Mouse (Mus musculus): ENCODE results near the gene Rarres2. TPM values are rescaled to one million over a fixed set of nuclear protein-coding genes. Genes with fewer than 3 reads are reported as not detected.

Rarres2 gene
- polyA plus RNA-seq, 1 experiment from 2014 or later, result 14.9 TPM

DNA sequence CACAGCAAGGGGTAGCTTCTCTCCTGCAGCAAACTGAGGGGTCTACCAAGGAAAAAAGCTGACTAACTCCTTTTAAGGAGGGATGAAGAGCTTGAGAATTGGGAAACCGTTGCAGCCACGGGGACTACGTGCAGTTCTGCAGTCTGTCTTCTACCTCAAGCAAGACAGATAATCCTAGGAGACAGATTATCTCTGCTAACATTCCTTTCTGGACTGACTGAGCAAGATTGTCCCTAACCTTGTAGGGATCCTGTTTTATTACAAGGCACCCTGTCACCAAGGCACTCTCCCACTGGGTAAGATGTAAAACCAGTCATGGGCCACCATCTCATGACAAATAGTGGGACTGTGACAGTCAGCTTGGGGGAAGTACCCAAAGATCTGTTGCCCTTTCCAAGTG, 8.7 kb upstream of the Rarres2 start:
- no peak for DNase-seq (ENCODE audit: low spot score)

DNA sequence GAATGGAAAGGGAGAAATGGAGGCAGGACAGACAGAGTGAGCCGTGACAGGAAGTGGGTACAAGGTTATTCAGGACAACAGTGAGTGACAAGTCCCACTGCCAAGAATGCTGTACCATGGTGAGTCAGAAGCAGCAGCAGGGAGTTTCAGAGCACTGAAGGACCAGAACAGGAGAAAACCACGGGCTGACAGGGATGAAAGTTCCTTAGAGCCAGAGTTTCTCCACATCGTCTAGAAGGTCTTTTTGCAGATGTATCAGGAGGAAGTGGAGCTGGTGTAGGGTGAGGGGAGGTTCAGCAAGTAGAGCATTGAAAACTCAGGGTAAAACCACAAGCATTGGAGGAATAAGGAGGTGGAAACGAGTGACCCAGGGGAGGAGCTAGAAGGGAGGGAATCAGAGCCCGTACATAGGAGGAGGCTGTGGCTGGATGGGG, 6.6 kb upstream of the Rarres2 start:
- DNase-seq (ENCODE audit: low spot score), result no peak

DNA sequence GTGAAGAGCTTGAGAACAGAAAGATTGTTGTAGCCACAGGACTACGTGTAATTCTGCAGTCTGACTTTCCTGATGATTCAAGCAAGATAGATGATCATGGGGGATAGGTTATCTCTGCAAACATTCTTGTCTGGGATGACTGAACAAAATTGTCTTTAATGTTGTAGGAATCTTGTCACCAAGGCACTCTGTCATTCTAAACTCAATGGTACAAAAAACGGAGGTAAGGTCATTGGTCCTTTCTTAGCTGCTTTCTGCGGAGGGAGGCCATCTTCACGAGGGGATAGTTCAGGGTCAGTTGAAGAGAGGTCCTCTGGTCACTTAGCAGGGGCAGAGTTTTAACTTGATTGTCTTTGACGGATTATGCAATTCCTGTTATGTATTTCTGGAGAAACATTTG, 6.1 kb upstream of the Rarres2 start:
- DNase-seq (ENCODE audit: low spot score), result no peak

DNA sequence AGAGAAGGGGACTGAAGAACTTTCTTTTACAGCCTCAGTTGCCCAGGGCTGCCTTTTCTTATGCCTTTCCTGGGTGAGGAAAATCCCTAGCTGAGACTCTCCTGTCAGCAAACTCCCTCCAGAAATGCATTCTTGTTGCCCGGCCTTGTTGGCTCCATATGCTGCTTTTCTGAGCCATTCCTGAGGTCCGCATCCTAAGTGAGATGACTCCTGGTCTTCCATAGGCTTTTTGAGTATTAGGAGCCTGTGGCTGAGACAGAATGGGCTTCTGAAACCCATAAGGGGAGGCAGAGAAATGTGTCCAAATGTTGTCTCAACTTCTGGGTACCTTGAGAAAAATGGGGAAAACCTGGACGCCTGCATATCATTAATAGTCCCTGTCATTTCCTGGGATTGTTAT, 1.4 kb upstream of the Rarres2 start:
- DNase-seq (ENCODE audit: low spot score), result no peak

DNA sequence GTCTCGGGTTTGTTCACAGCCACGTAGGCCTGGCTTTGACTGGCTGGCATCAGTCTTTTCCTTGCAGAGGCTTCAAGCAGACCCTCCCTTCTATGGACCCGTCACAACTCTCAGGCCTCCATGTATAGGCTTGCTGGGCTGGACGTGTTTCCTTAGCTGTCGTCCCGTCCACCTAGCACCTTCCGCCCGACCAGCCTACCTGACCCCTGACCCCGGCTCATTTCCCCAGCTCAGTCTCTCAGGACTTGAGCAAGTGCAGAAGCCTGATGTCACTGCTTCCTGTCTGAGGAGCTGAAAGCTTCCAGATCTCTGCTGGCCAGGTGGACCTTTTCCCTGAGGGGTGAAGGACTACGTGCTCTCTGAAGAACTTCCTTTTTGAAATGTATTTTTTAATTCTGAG, 691 bp upstream of the Rarres2 start:
- no peak for DNase-seq (ENCODE audit: low spot score)

DNA sequence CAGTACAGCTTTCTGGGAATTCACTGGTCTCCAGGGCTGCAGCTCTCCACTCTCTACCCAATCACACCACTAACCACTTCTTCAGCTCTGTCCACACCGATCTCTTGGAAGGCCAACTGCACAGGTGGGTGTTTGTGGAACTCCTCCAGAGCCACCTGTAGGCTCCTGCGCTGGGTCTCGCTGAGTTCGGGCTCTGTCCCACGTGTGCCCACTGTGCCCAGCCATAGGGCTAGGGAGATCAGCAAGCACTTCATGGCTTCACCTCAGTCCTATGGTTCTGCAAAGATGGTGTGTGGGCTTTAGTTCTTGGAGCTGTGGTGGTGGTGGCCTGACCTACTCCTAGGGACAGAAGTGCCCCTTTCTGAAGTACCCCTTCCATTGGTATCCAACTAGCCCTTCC, 575 bp downstream of the Rarres2 start:
- DNase-seq (ENCODE audit: low spot score), result no peak

DNA sequence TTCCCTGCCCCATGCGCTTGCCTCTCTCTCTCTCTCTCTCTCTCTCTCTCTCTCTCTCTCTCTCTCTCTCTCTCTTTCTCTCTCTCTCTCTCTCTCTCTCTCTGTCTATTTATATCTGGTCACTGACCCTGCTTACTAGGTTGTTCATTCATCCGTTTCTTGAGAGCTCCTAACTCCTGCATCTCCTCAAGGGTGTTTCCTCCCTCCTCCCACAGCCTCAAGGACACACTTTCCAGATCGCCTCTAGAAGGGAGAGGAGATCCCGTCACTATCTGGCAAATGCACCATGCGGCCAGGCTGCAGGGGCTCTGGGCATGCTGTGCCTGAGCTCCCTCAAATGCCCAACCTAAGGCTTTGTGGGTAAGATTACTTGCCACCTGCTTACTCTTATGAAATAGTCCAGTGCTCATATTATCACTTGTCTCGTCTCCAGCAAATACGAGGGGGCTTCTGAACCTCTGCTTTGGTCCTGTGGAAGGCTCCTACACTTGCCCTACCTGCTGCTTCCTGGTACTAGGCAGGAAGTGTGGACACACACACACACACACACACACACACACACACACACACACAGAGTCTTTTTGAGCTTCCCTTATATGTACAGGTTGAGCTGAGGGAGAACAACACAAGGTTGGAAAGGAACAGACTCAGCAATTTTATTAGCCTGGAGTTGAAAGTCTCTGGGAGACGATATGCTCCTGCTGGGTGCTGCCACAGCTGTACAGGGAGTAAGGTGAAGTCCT, 3.4 kb downstream of the Rarres2 start:
- no peak for DNase-seq (ENCODE audit: low spot score)

DNA sequence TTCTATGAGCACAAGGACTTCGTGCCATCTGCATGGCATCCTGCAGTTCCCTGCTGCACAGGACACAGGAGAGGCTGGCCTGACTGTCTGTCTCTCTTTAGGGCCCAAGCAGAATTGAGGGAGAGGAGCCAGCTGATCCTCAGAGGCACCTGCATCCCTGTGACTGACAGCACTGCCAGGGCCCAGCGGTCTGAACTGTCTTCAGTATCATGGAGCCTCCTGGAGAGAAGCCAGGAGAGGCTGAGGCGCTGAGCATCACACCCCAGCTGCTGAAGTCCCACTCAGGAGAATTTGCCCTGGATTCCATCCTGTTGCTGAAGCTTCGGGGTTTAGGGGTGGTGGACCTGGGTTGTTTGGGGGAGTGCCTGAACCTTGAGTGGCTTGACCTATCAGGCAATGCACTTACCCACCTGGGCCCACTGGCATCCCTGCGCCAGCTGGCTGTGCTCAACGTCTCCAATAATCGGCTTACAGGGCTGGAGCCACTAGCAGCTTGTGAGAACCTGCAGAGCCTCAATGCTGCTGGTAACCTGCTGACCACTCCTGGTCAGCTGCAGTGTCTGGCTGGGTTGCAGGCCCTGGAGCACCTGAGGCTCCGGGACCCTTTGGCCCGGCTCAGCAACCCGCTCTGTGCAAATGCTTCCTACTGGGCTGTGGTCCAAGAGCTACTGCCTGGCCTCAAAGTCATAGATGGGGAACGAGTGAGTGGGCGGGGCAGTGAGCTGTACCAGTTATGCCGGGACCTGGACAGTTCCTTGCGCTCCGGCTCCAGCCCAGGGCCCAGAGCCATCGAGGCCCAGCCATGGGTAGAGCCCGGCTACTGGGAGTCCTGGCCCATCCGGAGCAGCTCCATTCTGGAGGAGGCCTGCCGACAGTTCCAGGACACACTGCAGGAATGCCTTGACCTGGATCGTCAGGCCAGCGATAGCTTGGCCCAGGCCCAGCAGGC, 4.3 kb downstream of the Rarres2 start:
- DNase-seq (ENCODE audit: low spot score), result no peak

DNA sequence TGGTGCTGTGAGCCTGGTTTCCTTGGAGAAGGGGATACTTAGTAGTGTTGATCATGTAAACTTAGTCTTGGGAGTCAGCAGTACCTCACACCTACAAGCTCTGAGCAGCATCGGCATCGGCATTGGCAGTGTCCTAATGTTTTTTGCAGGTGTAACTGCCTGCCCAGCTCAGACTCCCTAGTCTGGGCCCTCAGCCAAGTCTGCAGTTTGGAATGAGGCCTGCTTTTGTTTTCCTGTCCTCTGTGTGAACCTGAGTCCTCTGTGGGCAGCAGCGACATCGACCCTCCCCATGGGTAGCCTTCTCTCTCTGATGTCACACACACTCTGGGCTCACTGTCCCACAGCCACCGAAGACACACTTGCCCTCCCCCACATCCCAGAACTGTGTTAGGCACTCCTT, 6.3 kb downstream of the Rarres2 start:
- no peak for DNase-seq (ENCODE audit: low spot score)

DNA sequence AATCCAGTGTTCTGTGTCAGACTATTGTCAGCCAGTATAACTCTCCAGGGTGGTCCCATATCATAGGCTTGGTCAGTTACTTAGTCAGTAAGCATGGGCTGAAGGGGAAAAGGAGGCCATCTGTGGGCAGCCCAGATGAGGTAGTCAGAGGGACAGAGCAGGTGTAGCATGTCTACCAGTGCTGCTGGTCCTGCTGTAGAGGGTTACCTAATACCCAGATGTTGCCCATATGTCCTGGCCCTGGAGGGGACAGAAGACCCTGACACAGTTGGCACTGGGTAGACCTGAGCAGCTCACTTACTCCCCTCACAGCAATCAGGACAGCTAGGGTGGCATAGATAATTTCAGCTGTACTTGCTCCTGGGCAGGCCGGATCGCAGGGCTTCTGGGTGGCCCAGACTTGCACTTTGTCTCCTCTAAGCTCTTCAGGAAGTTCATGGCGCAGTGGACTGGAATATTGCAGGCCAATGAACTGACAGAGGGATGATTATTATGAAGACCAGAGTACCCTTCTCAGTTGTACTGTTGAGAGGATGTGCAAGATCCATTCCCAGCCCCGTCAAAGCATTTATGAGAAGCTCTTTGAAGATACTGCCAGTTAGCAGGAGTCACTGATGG, 6.8 kb downstream of the Rarres2 start:
- no peak for DNase-seq (ENCODE audit: low spot score)

DNA sequence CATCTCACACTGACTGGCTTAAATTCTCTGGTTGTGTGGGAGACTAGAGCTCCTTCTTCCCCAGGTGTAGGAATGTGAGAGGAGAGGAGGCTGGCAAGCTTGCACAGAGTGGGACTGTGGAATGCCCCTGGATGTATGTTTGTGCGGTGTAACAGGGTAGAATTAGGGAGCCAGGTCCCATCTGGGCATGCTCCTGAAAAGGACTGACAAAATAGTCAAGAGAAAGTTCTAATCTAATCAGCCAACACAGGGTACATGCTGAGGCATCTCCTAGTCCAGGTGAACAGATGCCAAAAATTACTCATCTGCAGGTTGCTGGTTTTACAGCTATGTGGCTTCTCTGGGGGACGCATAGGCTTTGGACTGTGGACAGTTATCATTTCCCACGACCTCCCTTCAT, 16.6 kb downstream of the Rarres2 start:
- no peak for DNase-seq (ENCODE audit: low spot score)

DNA sequence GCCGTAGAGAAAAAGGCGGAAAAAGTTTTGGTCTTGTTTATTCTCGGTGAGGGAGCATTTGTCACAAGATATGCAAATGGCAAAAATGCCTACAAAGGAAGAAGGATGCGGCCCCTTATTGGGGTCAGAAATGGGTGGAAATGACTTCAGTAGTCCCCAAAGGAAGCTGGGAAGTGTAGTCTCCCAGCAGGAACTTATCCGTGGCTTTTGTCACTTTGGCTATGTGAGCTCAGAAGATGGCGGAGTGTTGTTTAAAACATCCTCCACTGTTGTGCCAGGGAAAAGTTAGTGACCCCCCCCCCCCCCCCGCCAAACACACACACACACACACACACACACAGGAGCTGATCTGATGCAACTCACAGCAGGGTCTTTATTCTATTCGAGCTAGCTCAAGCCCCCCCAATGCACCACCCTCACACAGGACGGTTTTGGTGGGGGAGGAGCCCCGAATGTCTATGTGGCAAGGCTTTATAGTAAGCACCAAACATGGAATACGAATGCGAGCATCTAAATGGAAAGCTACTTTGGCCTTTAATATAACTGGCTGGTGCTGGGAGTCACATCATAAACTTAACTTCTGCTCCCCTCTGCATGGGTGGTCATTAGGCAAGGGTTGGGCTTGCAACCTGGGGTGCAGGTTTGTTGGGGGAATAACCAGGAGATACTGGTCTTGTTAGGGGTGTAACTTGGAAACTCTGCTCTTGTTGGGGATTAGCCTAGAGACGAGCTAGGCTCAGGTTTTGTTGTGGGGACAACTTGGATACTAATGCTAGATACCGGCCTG, 17.3 kb downstream of the Rarres2 start:
- DNase-seq (ENCODE audit: low spot score), result peak; percentile 63

DNA sequence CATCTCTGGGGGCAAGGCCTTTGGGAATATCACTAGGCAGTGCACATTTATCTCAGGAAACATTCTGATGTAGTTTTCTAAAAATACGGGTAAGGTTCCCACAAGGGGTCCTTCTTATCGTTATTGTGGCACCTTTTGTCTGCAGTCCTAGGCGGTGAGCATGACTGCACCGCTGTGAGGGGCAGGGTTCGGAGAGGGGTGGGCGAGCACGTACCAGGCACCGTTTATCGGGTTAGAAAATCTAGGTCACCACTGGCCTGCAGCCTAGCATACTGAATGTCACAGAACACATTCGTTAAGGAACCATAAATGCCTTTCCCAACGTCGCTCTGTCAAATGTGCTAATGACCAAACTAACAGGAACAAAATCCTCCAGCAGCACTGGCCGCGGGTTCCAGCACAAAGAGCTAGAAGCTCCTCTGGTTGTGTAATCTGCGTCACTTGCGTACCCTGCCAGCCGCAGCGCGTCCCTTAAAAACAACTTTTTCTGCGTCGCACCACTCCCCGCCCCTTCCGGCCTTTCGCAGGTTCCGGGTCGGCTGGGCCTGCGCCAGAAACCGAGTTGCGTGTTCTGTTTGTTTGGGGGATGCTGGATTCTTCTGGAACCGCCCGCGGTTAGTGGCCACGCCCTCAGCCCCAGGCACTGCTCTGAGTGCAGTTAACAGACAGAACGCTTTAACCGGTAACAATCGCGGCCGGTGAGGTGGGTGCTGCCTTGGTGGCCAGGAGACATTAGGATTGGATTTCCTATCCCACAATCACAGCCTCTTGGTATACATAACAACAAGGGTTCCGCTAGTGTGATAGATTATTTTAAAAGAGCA, 18.1 kb downstream of the Rarres2 start, which contains the start of gene Lrrc61:
Lrrc61 (plus strand) TSS at position 517 of the 824 bp plus-strand sequence.
- DNase-seq (ENCODE audit: low spot score), result peak; percentile 94

DNA sequence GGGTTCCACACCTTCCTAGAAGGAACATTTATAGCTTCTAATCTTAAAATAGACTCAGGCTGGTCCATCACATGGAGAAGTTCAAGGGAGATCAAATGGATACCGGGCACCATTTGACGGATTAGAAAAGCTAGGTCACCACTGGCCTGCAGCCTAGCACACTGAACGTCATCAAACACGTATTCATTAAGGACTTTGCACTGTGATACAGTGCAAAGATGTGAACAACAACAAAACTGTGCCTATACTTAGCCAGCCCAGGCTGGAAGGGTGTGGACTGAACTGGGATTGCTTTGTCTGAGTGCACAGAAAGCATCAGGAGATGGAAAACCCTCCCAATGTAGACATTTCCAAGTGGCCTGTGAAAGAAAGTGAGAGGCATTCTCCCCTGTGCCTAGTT, 18.8 kb downstream of the Rarres2 start:
- DNase-seq (ENCODE audit: low spot score), result no peak

DNA sequence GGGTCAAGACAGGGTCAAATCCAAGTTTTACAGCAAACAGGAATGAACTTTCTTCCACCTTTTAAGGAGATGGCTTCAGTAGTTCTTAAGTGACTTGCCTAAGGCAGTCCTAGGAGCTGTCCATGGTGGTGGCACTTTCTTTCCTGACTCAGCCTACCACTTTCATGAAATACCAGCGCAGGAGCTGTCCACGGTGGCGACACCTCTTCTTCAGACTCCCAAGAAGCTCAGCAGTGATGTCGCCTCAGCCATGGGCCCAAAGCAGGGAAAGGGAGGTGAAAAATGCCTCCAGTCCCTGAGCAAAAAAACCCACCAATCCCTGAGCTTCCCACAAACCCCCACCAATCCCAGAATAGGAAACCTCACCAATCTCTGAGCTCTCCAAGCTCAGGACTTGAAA, 19.7 kb downstream of the Rarres2 start:
- peak; percentile 72 for DNase-seq (ENCODE audit: low spot score)

DNA sequence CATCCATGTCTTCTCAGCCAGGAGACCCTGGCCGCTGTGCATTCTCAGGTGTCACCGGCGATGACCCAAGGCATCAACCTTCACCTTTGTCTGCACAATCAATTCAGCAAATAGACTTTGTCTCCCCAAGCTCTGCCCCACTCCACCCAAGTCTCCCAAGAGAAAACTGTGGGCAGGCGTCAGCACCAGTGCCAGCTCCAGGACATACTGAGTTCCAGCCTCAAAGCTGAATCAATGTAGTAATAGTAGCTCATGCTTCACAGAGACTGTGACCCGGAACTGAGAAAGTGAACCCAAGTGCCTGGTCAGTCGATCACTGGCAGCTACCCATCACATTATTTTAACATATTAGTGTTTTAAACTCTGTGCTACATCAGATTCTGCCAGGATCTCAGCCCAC, 24.3 kb downstream of the Rarres2 start:
- DNase-seq (ENCODE audit: low spot score), result no peak

DNA sequence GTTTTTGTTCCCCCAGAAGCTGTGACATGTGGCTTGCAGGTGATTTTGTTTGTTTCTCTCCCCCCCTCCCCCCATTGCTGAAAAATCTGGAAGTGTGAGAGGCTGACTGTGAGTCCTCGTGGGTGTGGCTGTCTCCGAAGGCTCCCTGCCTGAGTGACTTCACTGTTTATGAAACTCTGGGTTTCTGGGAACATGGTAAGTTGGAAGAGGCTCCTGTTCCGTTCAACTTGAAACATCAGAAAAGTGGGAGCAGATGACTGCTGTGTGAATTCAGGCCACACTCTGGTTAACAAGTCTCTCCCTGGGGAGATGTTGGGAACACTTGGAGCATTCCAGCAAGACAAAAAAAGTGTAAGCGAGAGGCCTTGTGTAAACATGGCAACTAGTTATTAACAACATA, 25.7 kb downstream of the Rarres2 start:
- DNase-seq (ENCODE audit: low spot score), result no peak

DNA sequence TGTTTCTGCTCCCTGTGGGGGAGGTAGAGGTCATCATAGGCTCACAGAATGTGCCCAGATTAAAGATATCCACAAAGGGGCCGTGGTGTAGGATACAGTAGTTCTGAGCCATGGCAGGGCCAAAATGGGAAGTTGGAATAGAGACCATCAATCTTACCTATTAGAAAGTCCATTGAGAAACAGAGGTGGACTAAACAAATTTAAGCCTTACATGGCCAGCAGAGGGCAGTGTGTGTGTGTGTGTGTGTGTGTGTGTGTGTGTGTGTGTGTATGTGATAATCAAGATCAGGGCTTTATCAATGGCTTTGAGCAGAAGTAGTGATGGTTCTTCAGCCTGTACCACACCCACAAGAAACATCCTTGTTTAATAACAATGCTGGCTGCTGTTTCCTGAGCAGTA, 26.3 kb downstream of the Rarres2 start:
- DNase-seq (ENCODE audit: low spot score), result peak; percentile 22

DNA sequence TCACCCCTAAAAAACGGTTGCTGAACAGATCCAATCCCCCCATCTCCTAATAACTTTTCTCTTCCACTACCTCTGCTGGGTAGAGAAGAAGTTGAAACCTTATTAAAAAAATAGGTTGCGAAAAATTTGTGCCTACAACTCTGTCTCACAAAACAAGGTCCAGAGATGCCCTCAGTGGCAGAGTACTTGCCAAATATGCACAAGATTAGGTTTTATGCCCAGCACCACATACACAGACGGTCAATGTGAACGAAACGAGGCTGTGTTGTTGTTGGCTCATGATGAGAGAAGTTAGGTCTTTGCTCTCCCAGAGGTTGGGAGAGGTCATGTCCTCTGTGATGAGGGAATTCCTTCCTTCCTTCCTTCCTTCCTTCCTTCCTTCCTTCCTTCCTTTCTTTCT, 27.3 kb downstream of the Rarres2 start:
- DNase-seq (ENCODE audit: low spot score), result no peak

DNA sequence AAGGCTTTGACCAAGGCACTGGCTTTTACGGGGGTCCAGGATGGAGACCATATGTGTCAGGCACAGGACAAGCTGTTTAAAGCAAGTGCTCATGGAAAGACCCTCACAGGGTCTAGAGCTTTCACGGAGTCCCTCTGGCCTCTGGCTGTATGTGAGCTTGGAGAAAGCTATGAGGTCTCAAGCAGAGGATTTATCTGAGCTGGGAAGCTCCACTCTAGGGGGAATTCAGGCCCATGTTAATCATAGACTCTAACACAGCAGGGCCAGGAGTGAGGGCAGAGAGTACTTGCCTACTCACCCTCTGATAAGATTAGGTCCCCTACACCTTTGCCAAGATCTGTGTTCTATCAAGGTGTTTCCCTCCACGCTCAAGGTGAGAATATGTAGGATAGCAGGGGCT, 30.0 kb downstream of the Rarres2 start:
- DNase-seq (ENCODE audit: low spot score), result no peak

Data from thymus, postnatal 0 days (tissue).